Mouse (Mus musculus) heart, embryonic 12.5 days (tissue): ENCODE data around the gene Arl5a. TPM values are rescaled to one million over a fixed set of nuclear protein-coding genes. Genes with fewer than 3 reads are reported as not detected.
A peak's percentile ranks its signal among the peaks of the same experiment; 100 is the strongest.

Source experiments
- ATAC-seq: fragments of 200-750 bp; cut with Nextera tagmentation; 2 replicates; pipeline ENCODE4 v1.8.0; 2017; ENCODE audit warnings: moderate TSS enrichment, moderate library complexity; ENCODE audit not compliant: insufficient number of reproducible peaks, low FRiP score
- H3K27ac ChIP-seq: fragments of 300-500 bp; sonication (generic); 2 replicates; pipeline ENCODE4 v1.5.1; 2016; ENCODE audit warnings: mild to moderate bottlenecking, moderate library complexity; ENCODE audit not compliant: poor library complexity, severe bottlenecking
- H3K27me3 ChIP-seq: fragments of 300-500 bp; sonication (generic); replicated peaks from 2 replicates; pipeline ENCODE4 v1.6.1; 2016; ENCODE audit warnings: mild to moderate bottlenecking, moderate library complexity
- H3K36me3 ChIP-seq: fragments of 300-500 bp; sonication (generic); 2 replicates; pipeline ENCODE4 v1.6.1; 2016; ENCODE audit warnings: mild to moderate bottlenecking, moderate library complexity
- H3K4me1 ChIP-seq: fragments of 300-500 bp; sonication (generic); replicated peaks from 2 replicates; pipeline ENCODE4 v1.6.1; 2016; ENCODE audit warnings: mild to moderate bottlenecking
- H3K4me2 ChIP-seq: fragments of 300-500 bp; sonication (generic); 2 replicates; pipeline ENCODE4 v1.6.1; 2016; ENCODE audit warnings: mild to moderate bottlenecking, moderate library complexity
- H3K4me3 ChIP-seq: fragments of 300-500 bp; sonication (generic); 2 replicates; pipeline ENCODE4 v1.5.1; 2016; ENCODE audit warnings: mild to moderate bottlenecking
- H3K9ac ChIP-seq: fragments of 300-500 bp; sonication (generic); 2 replicates; pipeline ENCODE4 v1.6.1; 2016; ENCODE audit warnings: mild to moderate bottlenecking, moderate library complexity
- H3K9me3 ChIP-seq: fragments of 300-500 bp; sonication (generic); replicated peaks from 2 replicates; pipeline ENCODE4 v1.6.1; 2016; ENCODE audit warnings: mild to moderate bottlenecking, moderate library complexity
- WGBS: fragments of 180-500 bp; shearing (Covaris S2); methylation state at CpG from one replicate; pipeline ENCODE4 v1.1.7; 2016; 5-methylcytosine and 5-hydroxymethylcytosine counted together
- polyA plus RNA-seq: library from polyadenylated mRNA; unstranded; fragments of >200 nt; fragmentation: Nextera tagmentation; extraction: Ambion mirVana; gene quantifications from 2 replicates; pipeline ENCODE4 v1.2.1, GENCODE M21; 2016

The Arl5a gene
- polyA plus RNA-seq, 1 experiment from 2014 or later = 86.4 TPM

- no peak overlapping the region for H3K27ac ChIP-seq
- H3K9ac ChIP-seq = no peak overlapping the region
- H3K4me2 ChIP-seq = peak overlapping the region; percentile 29; the same call in 1 of the 2 replicates
- ATAC-seq = peak; percentile 57; the same call in 1 of the 2 replicates
- H3K9me3 ChIP-seq = no peaks in the 10 kb centered on the region
- H3K4me3 ChIP-seq = no peak overlapping the region
- no peaks in the 10 kb centered on the region; the same call in 1 of the 2 replicates for H3K4me1 ChIP-seq
- no peaks in the 10 kb centered on the region for H3K27me3 ChIP-seq
- no peaks in the 10 kb centered on the region for H3K36me3 ChIP-seq
- 52% methylated on average over 10 of the region's 10 CpGs for WGBS
These were observed 45.8 kb downstream of the Arl5a start for GRCm38 (mm10) chr2:52378848-52379261.

DNA sequence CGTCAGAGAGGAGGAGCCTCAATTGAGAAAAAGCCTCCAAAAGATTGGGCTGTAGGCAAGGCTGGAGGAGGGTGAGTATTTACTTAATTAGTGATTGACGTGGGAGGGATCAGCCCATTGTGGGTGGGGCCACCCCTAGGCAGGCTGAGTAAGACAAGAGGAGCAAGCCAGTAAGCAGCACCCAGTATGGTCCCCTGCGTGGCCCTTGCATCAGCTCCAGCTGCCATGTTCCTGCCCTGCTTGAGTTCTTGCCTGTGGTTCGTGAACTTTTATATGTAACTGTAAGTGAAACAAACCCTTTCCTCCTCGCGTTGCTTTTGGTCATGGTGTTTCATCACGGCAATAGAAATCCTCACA is 46.3 kb downstream of the Arl5a start, which contains the start of gene Neb:
TSS of gene Neb (minus strand) at position 27 of the 357 bp plus-strand sequence.
- H3K9ac ChIP-seq = no peak within 1 kb of the TSS
- peak; percentile 73 for ATAC-seq
- H3K36me3 ChIP-seq = no peaks in the 10 kb centered on the region
- H3K4me3 ChIP-seq = no peak within 1 kb of the TSS
- no peaks in the 10 kb centered on the region; the same call in 1 of the 2 replicates for H3K4me1 ChIP-seq
- WGBS = 37% methylated on average over 7 of the region's 7 CpGs
- H3K27me3 ChIP-seq = no peaks in the 10 kb centered on the region
- no peaks in the 10 kb centered on the region for H3K9me3 ChIP-seq
- no peak within 1 kb of the TSS for H3K27ac ChIP-seq
- H3K4me2 ChIP-seq = peak within 1 kb of the TSS; percentile 29; the same call in 1 of the 2 replicates

DNA sequence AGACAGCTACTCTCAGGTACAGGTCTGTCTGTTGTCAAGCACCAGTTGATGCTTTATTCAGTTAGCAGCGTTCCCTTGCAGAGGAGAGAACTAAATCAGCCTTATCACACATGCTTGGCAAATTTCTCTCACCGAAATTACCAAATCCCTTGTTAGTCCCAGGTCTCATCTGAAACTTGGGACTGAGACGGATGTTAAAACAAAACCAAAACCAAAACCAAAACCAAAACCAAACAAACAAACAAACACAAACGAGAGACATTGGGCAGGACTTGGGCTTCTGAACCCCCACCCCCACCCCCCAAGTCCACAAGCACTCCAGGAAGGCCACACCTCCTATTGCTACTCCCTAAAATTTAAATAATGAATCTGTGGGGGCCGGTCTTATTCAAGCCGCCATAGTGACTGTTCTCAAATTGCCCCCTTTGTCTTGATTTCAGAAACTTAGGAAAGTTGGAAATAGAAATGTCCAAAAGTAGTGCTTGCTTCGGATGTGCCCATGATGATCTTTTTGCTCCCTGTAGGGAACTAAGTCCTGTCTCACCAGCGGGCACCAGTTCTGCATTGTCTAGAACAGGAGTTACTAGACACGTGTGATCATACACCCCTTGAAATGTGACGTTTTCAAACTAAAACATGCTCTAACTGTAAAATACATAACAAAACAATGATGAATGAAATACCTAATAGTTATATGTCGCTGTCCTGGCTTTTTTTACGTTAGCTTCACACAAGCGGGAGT is 46.8 kb downstream of the Arl5a start:
- Histone ChIP-seq H3K36me3 (no peaks in the 10 kb centered on the region), H3K9me3 (no peaks in the 10 kb centered on the region), H3K4me2 (peak overlapping the region; percentile 29; the same call in 1 of the 2 replicates), H3K4me3 (no peak overlapping the region), H3K4me1 (no peaks in the 10 kb centered on the region; the same call in 1 of the 2 replicates), H3K27me3 (no peaks in the 10 kb centered on the region), H3K27ac (no peak overlapping the region), H3K9ac (no peak overlapping the region)
- no peak for ATAC-seq
- WGBS = 42% methylated on average over 13 of the region's 13 CpGs

- ATAC-seq = no peak
- H3K4me3 ChIP-seq = no peak overlapping the region
- H3K4me1 ChIP-seq = peaks cover 6% of the 10 kb centered on the region
- WGBS = 81% methylated on average over 6 of the region's 6 CpGs
- no peak overlapping the region for H3K9ac ChIP-seq
- no peak overlapping the region for H3K27ac ChIP-seq
- H3K27me3 ChIP-seq = no peaks in the 10 kb centered on the region
- no peaks in the 10 kb centered on the region for H3K9me3 ChIP-seq
- no peaks in the 10 kb centered on the region for H3K36me3 ChIP-seq
- H3K4me2 ChIP-seq = no peak overlapping the region
These were observed 50.0 kb downstream of the Arl5a start for GRCm38 (mm10) chr2:52374706-52375105.

DNA sequence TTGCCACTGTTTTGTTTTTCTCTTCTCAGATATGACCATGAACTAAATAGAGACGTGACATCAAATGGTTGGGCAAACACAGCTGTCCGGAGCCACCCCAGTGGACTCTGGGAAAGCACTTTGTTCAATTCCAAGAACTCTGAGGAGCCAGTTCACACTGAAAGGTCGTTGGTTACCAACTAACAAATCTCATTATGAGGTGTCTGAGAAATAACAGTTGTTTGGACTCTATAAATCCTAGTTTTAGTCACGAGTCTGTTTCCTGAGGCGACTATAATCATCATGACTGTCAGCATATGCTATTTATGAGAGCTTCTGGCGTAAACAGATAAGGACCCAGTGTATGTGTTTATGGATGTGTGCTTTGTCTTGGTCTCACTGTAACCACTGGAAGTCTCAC is 52.2 kb downstream of the Arl5a start:
- H3K27ac ChIP-seq = no peak overlapping the region
- H3K4me2 ChIP-seq = no peak overlapping the region
- WGBS = 72% methylated on average over 6 of the region's 6 CpGs
- H3K4me1 ChIP-seq = peaks cover 10% of the 10 kb centered on the region
- H3K9ac ChIP-seq = no peak overlapping the region
- H3K4me3 ChIP-seq = no peak overlapping the region
- no peaks in the 10 kb centered on the region for H3K36me3 ChIP-seq
- no peak for ATAC-seq
- no peaks in the 10 kb centered on the region; the same call in 1 of the 2 replicates for H3K27me3 ChIP-seq
- no peaks in the 10 kb centered on the region for H3K9me3 ChIP-seq

- Histone ChIP-seq H3K4me3 (no peak overlapping the region), H3K27me3 (no peaks in the 10 kb centered on the region; the same call in 1 of the 2 replicates), H3K36me3 (no peaks in the 10 kb centered on the region), H3K4me1 (peaks cover 14% of the 10 kb centered on the region), H3K9me3 (no peaks in the 10 kb centered on the region), H3K27ac (no peak overlapping the region), H3K9ac (no peak overlapping the region), H3K4me2 (no peak overlapping the region)
- no peak for ATAC-seq
- 79% methylated on average over 4 of the region's 4 CpGs for WGBS
These were observed 52.6 kb downstream of the Arl5a start for GRCm38 (mm10) chr2:52372080-52372479.

DNA sequence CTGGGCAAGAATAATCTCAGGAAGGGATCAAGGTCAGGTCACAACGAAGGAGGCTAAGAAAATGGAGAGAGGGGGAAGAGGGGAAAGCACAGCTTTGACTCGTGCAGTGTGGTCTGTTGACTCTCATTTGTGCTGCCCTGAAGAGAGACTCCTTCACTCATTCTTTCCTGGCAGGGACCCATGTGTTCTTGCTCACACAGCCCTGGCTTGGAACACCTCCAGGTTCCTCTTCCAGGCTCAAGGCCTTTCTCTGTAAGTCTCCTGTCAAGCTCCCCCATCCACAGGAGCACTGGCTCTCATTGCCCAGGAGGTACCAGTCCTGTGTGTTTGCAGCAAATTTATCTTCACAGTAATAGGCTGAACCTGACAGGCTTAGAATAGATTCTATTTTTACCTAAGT is 53.6 kb downstream of the Arl5a start:
- Histone ChIP-seq H3K27me3 (no peaks in the 10 kb centered on the region; the same call in 1 of the 2 replicates), H3K4me2 (no peak overlapping the region), H3K27ac (peak overlapping the region; percentile 44; the same call in 1 of the 2 replicates), H3K36me3 (no peaks in the 10 kb centered on the region), H3K9me3 (no peaks in the 10 kb centered on the region), H3K4me1 (peaks cover 21% of the 10 kb centered on the region), H3K4me3 (no peak overlapping the region), H3K9ac (no peak overlapping the region)
- peak; percentile 53; the same call in 1 of the 2 replicates for ATAC-seq
- 29% methylated on average over 2 of the region's 2 CpGs for WGBS

DNA sequence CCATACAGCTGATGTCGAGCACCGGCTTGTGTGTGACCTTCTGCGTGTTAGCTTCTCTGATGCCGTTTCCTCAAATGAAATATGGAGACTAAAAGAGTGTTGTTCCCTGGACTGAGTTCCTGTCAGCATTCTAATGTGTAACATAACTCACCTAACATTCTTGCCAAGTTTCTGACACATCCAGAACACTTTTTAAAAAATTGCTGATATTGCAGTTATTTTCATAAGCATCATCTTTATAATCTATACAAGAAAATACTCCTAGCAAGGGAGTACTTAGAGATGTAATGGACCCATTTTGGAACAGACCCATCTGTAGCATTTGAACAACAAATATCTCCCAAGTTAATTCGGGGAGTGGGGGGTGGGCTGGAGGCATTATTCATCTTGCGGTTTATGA is 55.1 kb downstream of the Arl5a start:
- Histone ChIP-seq H3K9ac (no peak overlapping the region), H3K36me3 (no peaks in the 10 kb centered on the region), H3K4me1 (peaks cover 21% of the 10 kb centered on the region), H3K4me2 (no peak overlapping the region), H3K27me3 (no peaks in the 10 kb centered on the region; the same call in 1 of the 2 replicates), H3K27ac (no peak overlapping the region), H3K4me3 (no peak overlapping the region), H3K9me3 (no peaks in the 10 kb centered on the region)
- no peak for ATAC-seq
- 86% methylated on average over 6 of the region's 6 CpGs for WGBS

DNA sequence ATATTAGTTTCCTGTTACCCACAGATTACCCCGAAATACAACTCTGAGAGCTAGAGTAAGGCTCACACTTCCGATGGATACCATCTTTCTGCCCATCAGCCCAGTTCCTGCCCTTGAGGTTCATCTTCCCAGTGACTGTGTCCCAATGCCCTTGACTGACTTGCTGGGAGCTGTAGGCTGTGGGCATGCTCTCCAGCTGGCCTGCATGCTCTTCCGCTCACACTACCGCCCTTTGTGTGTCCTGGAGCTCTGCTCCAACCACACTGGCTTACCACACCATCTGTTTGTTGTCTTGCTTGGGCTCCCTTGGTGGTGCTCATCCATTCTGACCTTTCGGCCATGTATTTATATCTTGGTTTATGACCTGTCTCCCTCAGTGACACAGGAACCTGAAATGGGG is 57.0 kb downstream of the Arl5a start:
- H3K27ac ChIP-seq = no peak overlapping the region
- no peaks in the 10 kb centered on the region for H3K36me3 ChIP-seq
- H3K9me3 ChIP-seq = no peaks in the 10 kb centered on the region
- H3K4me1 ChIP-seq = peaks cover 21% of the 10 kb centered on the region
- ATAC-seq = 0 out of 2 replicates have a peak, but pooled peaks have one; percentile 48
- no peaks in the 10 kb centered on the region; the same call in 1 of the 2 replicates for H3K27me3 ChIP-seq
- no peak overlapping the region for H3K9ac ChIP-seq
- peak overlapping the region; percentile 57 for H3K4me2 ChIP-seq
- WGBS = 79% methylated on average over 5 of the region's 5 CpGs
- no peak overlapping the region for H3K4me3 ChIP-seq

- H3K36me3 ChIP-seq = no peaks in the 10 kb centered on the region
- H3K9me3 ChIP-seq = no peaks in the 10 kb centered on the region
- H3K4me1 ChIP-seq = peaks cover 21% of the 10 kb centered on the region
- H3K4me2 ChIP-seq = peak overlapping the region; percentile 57
- no peaks in the 10 kb centered on the region; the same call in 1 of the 2 replicates for H3K27me3 ChIP-seq
- peak overlapping the region; percentile 15; the same call in 1 of the 2 replicates for H3K4me3 ChIP-seq
- peak overlapping the region; percentile 31; the same call in 1 of the 2 replicates for H3K9ac ChIP-seq
- WGBS = 30% methylated on average over 13 of the region's 13 CpGs
- H3K27ac ChIP-seq = no peak overlapping the region
- ATAC-seq = no peak
These were observed 57.5 kb downstream of the Arl5a start for GRCm38 (mm10) chr2:52367248-52367647.

GRCm38 (mm10) chr2:52361086-52361485 is 63.6 kb downstream of the Arl5a start:
- Histone ChIP-seq H3K4me1 (peaks cover 8% of the 10 kb centered on the region), H3K4me3 (no peak overlapping the region), H3K9me3 (no peaks in the 10 kb centered on the region), H3K36me3 (no peaks in the 10 kb centered on the region), H3K4me2 (no peak overlapping the region), H3K9ac (no peak overlapping the region), H3K27me3 (no peaks in the 10 kb centered on the region), H3K27ac (no peak overlapping the region)
- WGBS = 80% methylated on average over 9 of the region's 9 CpGs
- ATAC-seq = no peak
